Mouse (Mus musculus) limb, embryonic 14.5 days (tissue): ENCODE data around the gene Galnt9. TPM values are rescaled to one million over a fixed set of nuclear protein-coding genes. Genes with fewer than 3 reads are reported as not detected.

Source experiments
- ATAC-seq: fragments of 200-750 bp; cut with Nextera tagmentation; 2 replicates; pipeline ENCODE4 v1.8.0; 2017; ENCODE audit warnings: low read depth, moderate number of reproducible peaks, moderate TSS enrichment; ENCODE audit not compliant: low FRiP score
- DNase-seq: peaks from one replicate; pipeline ENCODE4 v3.0.0-alpha.2; 2015; ENCODE audit warnings: low spot score
- H3K27ac ChIP-seq: fragments of 300-500 bp; sonication (generic); replicated peaks from 2 replicates; pipeline ENCODE4 v1.5.1; 2014; ENCODE audit warnings: low read depth, mild to moderate bottlenecking, low read length, moderate library complexity, mixed read lengths
- H3K27me3 ChIP-seq: fragments of 300-500 bp; sonication (generic); 2 replicates; pipeline ENCODE4 v1.6.1; 2014; ENCODE audit warnings: low read length, mixed read lengths; ENCODE audit not compliant: control insufficient read depth, insufficient read depth
- H3K36me3 ChIP-seq: fragments of 300-500 bp; sonication (generic); 2 replicates; pipeline ENCODE4 v1.6.1; 2014; ENCODE audit warnings: mild to moderate bottlenecking, low read length, moderate library complexity, mixed read lengths; ENCODE audit not compliant: control insufficient read depth, insufficient read depth
- H3K4me1 ChIP-seq: fragments of 300-500 bp; sonication (generic); 2 replicates; pipeline ENCODE4 v1.6.1; 2014; ENCODE audit warnings: antibody characterized with exemption, low read length, mixed read lengths; ENCODE audit not compliant: control insufficient read depth, insufficient read depth
- H3K4me2 ChIP-seq: fragments of 300-500 bp; sonication (generic); replicated peaks from 2 replicates; pipeline ENCODE4 v1.6.1; 2014; ENCODE audit warnings: low read depth, mild to moderate bottlenecking, low read length, moderate library complexity; ENCODE audit not compliant: severe bottlenecking
- H3K4me3 ChIP-seq: fragments of 300-500 bp; sonication (generic); replicated peaks from 2 replicates; pipeline ENCODE4 v1.5.1; 2014; ENCODE audit warnings: low read length
- H3K9ac ChIP-seq: fragments of 300-500 bp; sonication (generic); 2 replicates; pipeline ENCODE4 v1.6.1; 2014; ENCODE audit warnings: mild to moderate bottlenecking, low read depth, low read length, moderate library complexity; ENCODE audit not compliant: severe bottlenecking
- H3K9me3 ChIP-seq: fragments of 300-500 bp; sonication (generic); 2 replicates; pipeline ENCODE4 v1.6.1; 2016; ENCODE audit warnings: low read length; ENCODE audit not compliant: control insufficient read depth
- POLR2A ChIP-seq: fragments of 200-500 bp; IDR thresholded peaks from 2 replicates; pipeline ENCODE4 v1.8.0; 2012; ENCODE audit warnings: inconsistent platforms, mild to moderate bottlenecking, moderate library complexity, borderline replicate concordance; ENCODE audit not compliant: insufficient read depth, insufficient read length; ENCODE audit errors: extremely low read depth
- WGBS: fragments of 180-500 bp; shearing (Covaris S2); extraction: QIAGEN DNeasy Blood & Tissue Kit; methylation state at CpG from one replicate; pipeline ENCODE4 v1.1.7; 2014; 5-methylcytosine and 5-hydroxymethylcytosine counted together
- polyA plus RNA-seq, 2 experiments: library from polyadenylated mRNA; depleted of rRNA in 1 of 2; stranded (reverse) in 1 of 2; unstranded in 1 of 2; fragments of >200 nt; fragmentation: Nextera tagmentation in 1 of 2; extraction: Ambion mirVana in 1 of 2; gene quantifications; 2 replicates each; pipeline versions ENCODE4 v1.2.1 to v1.2.3; 2012 to 2014

Gene Galnt9
- polyA plus RNA-seq, 2 experiments, result 1.7 to 2.0 TPM

GRCm38 (mm10) chr5:110609868-110610267 is 65.7 kb downstream of the Galnt9 start:
- Histone ChIP-seq H3K9me3 (no peaks in the 10 kb centered on the region), H3K27ac (no peak overlapping the region), H3K4me3 (no peak overlapping the region), H3K36me3 (no peaks in the 10 kb centered on the region), H3K9ac (no peak overlapping the region), H3K27me3 (no peaks in the 10 kb centered on the region), H3K4me1 (0 out of 2 replicates have a peak, but pooled peaks cover 3% of the 10 kb centered on the region), H3K4me2 (no peak overlapping the region)
- DNase-seq (no peak), ATAC-seq (no peak)
- TF ChIP-seq POLR2A, result no peak
- 59% methylated on average over 5 of the region's 5 CpGs for WGBS

GRCm38 (mm10) chr5:110610484-110610883 is 66.3 kb downstream of the Galnt9 start:
- Histone ChIP-seq H3K4me3 (no peak overlapping the region), H3K4me1 (0 out of 2 replicates have a peak, but pooled peaks cover 3% of the 10 kb centered on the region), H3K9ac (no peak overlapping the region), H3K4me2 (no peak overlapping the region), H3K27ac (no peak overlapping the region), H3K9me3 (no peaks in the 10 kb centered on the region), H3K36me3 (no peaks in the 10 kb centered on the region), H3K27me3 (no peaks in the 10 kb centered on the region)
- 79% methylated on average over 7 of the region's 7 CpGs for WGBS
- ATAC-seq, result no peak
- DNase-seq, result no peak
- TF ChIP-seq POLR2A, result no peak

- ATAC-seq (peak; percentile 70), DNase-seq (peak; percentile 72)
- TF ChIP-seq POLR2A, result no peak
- Histone ChIP-seq H3K27ac (no peak overlapping the region), H3K4me1 (0 out of 2 replicates have a peak, but pooled peaks cover 3% of the 10 kb centered on the region), H3K9ac (no peak overlapping the region), H3K27me3 (no peaks in the 10 kb centered on the region), H3K36me3 (no peaks in the 10 kb centered on the region), H3K9me3 (no peaks in the 10 kb centered on the region), H3K4me2 (no peak overlapping the region), H3K4me3 (no peak overlapping the region)
- 44% methylated on average over 5 of the region's 5 CpGs for WGBS
Measured at GRCm38 (mm10) chr5:110611435-110612158, 67.4 kb downstream of the Galnt9 start.

- Histone ChIP-seq H3K4me3 (no peak overlapping the region), H3K9ac (no peak overlapping the region), H3K27me3 (no peaks in the 10 kb centered on the region), H3K4me1 (no peaks in the 10 kb centered on the region), H3K36me3 (no peaks in the 10 kb centered on the region), H3K4me2 (no peak overlapping the region), H3K9me3 (no peaks in the 10 kb centered on the region), H3K27ac (no peak overlapping the region)
- DNase-seq (no peak), ATAC-seq (no peak)
- no peak for TF ChIP-seq POLR2A
- 82% methylated on average over 6 of the region's 6 CpGs for WGBS
Measured at GRCm38 (mm10) chr5:110619226-110619625, 75.1 kb downstream of the Galnt9 start.

GRCm38 (mm10) chr5:110624319-110624718 is 80.2 kb downstream of the Galnt9 start:
- Histone ChIP-seq H3K27me3 (no peaks in the 10 kb centered on the region), H3K27ac (no peak overlapping the region), H3K4me3 (no peak overlapping the region), H3K4me1 (no peaks in the 10 kb centered on the region), H3K9me3 (no peaks in the 10 kb centered on the region), H3K9ac (no peak overlapping the region), H3K36me3 (no peaks in the 10 kb centered on the region), H3K4me2 (no peak overlapping the region)
- TF ChIP-seq POLR2A, result no peak
- 41% methylated on average over 2 of the region's 2 CpGs for WGBS
- no peak for DNase-seq
- no peak for ATAC-seq

- H3K9ac ChIP-seq, result no peak overlapping the region
- ATAC-seq, result no peak
- no peak overlapping the region for H3K4me2 ChIP-seq
- H3K4me1 ChIP-seq, result no peaks in the 10 kb centered on the region
- H3K27ac ChIP-seq, result no peak overlapping the region
- H3K4me3 ChIP-seq, result no peak overlapping the region
- H3K27me3 ChIP-seq, result no peaks in the 10 kb centered on the region
- TF ChIP-seq POLR2A, result no peak
- no peak for DNase-seq
- 52% methylated on average over 10 of the region's 10 CpGs for WGBS
- no peaks in the 10 kb centered on the region for H3K36me3 ChIP-seq
- no peaks in the 10 kb centered on the region for H3K9me3 ChIP-seq
Measured at GRCm38 (mm10) chr5:110627351-110627750, 83.2 kb downstream of the Galnt9 start.
